Mouse (Mus musculus): Measurements from ENCODE around the gene Shisal1.

DNA sequence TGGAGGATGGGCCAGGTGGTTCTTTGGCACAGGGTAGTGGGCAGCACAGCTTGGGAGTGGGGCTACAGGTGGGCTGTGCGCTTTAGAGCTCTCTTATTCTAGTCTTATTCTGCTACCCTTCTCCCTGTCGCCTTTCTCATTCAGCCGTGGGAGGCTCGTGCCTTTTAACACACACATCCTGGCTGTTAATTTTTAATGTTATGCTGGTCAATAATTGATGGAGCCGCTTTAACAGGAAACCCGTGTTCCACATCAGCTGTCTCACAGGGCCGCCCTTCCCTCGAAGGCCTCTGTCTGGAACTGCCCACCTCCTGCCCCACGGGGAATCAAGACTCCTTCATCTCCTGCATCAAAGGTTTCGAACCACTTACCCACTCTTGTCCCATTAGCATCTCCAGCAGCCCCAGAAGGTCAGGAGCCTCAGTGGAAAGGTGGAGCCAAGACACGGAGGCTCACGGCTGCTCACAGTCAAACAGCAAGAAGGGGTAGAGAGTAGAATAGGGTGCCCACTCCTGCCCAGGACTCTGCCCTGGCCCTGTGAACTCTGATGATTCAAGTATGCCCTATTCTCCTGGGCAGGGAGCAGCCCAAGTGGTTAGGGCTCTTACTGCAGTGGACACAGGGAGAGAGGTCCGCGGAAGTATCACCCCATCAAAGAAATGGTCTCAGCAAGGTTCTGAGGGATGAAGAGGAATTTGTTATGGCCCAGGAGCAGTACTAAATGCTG is 51.4 kb downstream of the Shisal1 start:
- TF ChIP-seq POLR2A (IDR thresholded peaks at IDR 0.05; ENCODE audit: borderline replicate concordance, extremely low read depth, insufficient read depth, insufficient read length, poor library complexity, severe bottlenecking) (no peak), CTCF (IDR thresholded peaks at IDR 0.05; ENCODE audit: borderline replicate concordance, extremely low read depth, insufficient read depth, insufficient read length) (no peak)

Measured in brain, embryonic 14.5 days (tissue).